ENCODE assay signal across 13 mouse cellular contexts in the genomic region with DNA sequence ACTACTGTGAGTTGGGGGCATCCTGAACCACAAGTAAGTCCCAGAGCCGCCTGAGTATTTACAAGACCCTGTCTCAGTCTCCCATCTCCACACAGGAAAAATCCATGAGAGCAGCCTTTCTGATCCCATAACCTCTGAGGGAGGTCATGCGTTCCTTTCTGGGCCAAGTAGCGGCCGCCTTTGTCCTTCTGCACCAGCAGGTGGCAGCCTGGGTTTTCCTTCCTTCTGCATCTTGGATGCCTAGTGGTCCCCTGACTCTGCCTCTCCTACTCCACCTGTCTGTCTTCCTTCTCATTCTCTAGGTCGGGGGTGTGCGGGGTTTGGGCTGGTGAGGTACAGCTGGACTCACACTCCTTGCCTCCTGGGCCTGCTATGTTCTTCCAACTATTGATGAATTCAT. TPM values are rescaled to one million over a fixed set of nuclear protein-coding genes. Genes with fewer than 3 reads are reported as not detected.
DNase-seq lines count a peak whose midpoint lies in the region; ATAC-seq and TF ChIP-seq lines count a peak whose summit lies in the region.
"Had no signal": no experiment of that assay in that cellular context is flagged by ENCODE, and none has a peak within 500 bp of the region (broad histone marks: within the 10 kb centered on the region; RNA-seq: fewer than 3 reads in every experiment).

No protein-coding gene starts in this region.

- no peaks in the 10 kb centered on the region for H3K79me2 ChIP-seq in CH12.LX (replicated peaks; ENCODE audit: control insufficient read depth, extremely low read depth, insufficient read depth, poor library complexity, severe bottlenecking)

- dilution Hi-C loops in CH12.LX (cut with MboI; ENCODE audit: extremely low pct_ligation_motif_present, extremely low pct_unique_long_range_greater_than_20kb, low sequenced_read_pairs): no loop called here

- H3K36me3 ChIP-seq in CH12.LX (replicated peaks in 1 of 2; ENCODE audit: control insufficient read depth in 1 of 2, insufficient read depth in 1 of 2, low read length in 1 of 2): peaks cover 39 to 78% of the 10 kb centered on the region in 2 experiments

- no peaks in the 10 kb centered on the region for H3K27me3 ChIP-seq in CH12.LX (replicated peaks)
- H3K27me3 ChIP-seq: neural tube, embryonic 12.5 days had no signal

- DNase-seq in kidney, postnatal 14 days: peak; percentile 42
- no peak for DNase-seq in kidney, adult 11 months
- DNase-seq in 3T3-L1 (ENCODE audit: low read depth, low spot score) (peak; percentile 51), CH12.LX (ENCODE audit: extremely low read depth) (peak; percentile 60)
- no peak for DNase-seq in frontal cortex, postnatal 10 days (ENCODE audit: low spot score in 2 of 2)
- no peak for DNase-seq in layer of hippocampus, adult 18-20 months (ENCODE audit: low spot score in 2 of 2)
- DNase-seq: cerebellum, adult 11-12 months; gastrocnemius, postnatal 14 days; right cerebral cortex, postnatal 14 days had no signal

- H3K4me2 ChIP-seq in CH12.LX (ENCODE audit: insufficient read depth, low read depth, poor library complexity, severe bottlenecking): no peak overlapping the region
- H3K4me2 ChIP-seq: neural tube, embryonic 12.5 days had no signal

- H3K27ac ChIP-seq in CH12.LX (ENCODE audit: insufficient read depth, low read depth): no peak overlapping the region
- no peak overlapping the region for H3K27ac ChIP-seq in embryonic fibroblast, embryonic 13.5 days (ENCODE audit: insufficient read depth, low read length)
- H3K27ac ChIP-seq: neural tube, embryonic 12.5 days had no signal

- H3K4me1 ChIP-seq in CH12.LX (ENCODE audit: control insufficient read depth in 1 of 2, insufficient read depth in 2 of 2): peaks cover 4 to 36% of the 10 kb centered on the region in 2 experiments
- 0 out of 2 replicates have a peak, but pooled peaks cover 2% of the 10 kb centered on the region for H3K4me1 ChIP-seq in embryonic fibroblast, embryonic 13.5 days (ENCODE audit: control insufficient read depth, insufficient read depth, low read length)
- H3K4me1 ChIP-seq: neural tube, embryonic 12.5 days had no signal

- no peak overlapping the region for H3K9ac ChIP-seq in CH12.LX (ENCODE audit: insufficient read depth, low read depth)
- H3K9ac ChIP-seq: neural tube, embryonic 12.5 days had no signal

- peak; percentile 46 to 91 for TF ChIP-seq CTCF in CH12.LX (conservative IDR thresholded peaks at IDR 0.05 in 1 of 2, IDR thresholded peaks at IDR 0.05 in 1 of 2; ENCODE audit: low read depth in 2 of 2, low read length in 2 of 2)
- TF ChIP-seq CTCF in embryonic fibroblast, embryonic 13.5 days (IDR thresholded peaks at IDR 0.05; ENCODE audit: borderline replicate concordance, insufficient read depth, low read length): peak; percentile 49

- H3K9me3 ChIP-seq in CH12.LX (replicated peaks; ENCODE audit: low read length): no peaks in the 10 kb centered on the region
- H3K9me3 ChIP-seq: neural tube, embryonic 12.5 days had no signal

- TF ChIP-seq EP300 in CH12.LX (IDR thresholded peaks at IDR 0.05; ENCODE audit: low read length): no peak

- no peak for ATAC-seq in activated CD4-positive, CD25-positive, alpha-beta regulatory T cell, adult 4 months

- H3K4me3 ChIP-seq in CH12.LX (replicated peaks in 1 of 3; ENCODE audit: low read depth in 2 of 3, low read length in 2 of 3, poor library complexity in 1 of 3): no peak overlapping the region
- no peak overlapping the region for H3K4me3 ChIP-seq in embryonic fibroblast, embryonic 13.5 days (ENCODE audit: insufficient read depth, low read length)
- H3K4me3 ChIP-seq: erythroblast, embryonic 14.5 days; neural tube, embryonic 12.5 days had no signal

- peak; percentile 81 for TF ChIP-seq RAD21 in CH12.LX (IDR thresholded peaks at IDR 0.05; ENCODE audit: low read depth, low read length)

- no peak for TF ChIP-seq POLR2A in CH12.LX (IDR thresholded peaks at IDR 0.05; ENCODE audit: low read depth, low read length)
- no peak for TF ChIP-seq POLR2A in embryonic fibroblast, embryonic 13.5 days (IDR thresholded peaks at IDR 0.05; ENCODE audit: low read depth, low read length)

- in situ Hi-C loops in CH12.LX (cut with MboI; ENCODE audit: low pct_ligation_motif_present, low pct_unique_long_range_greater_than_20kb, low sequenced_read_pairs): loop anchor here (10.0 kb wide), 1 partner anchor 362 kb away; no protein-coding TSS in a partner anchor

TF ChIP-seq in CH12.LX, 34 proteins besides CTCF, POLR2A, EP300 and RAD21:
- TF ChIP-seq SMC3 (IDR thresholded peaks at IDR 0.05; ENCODE audit: low read depth, low read length): peak; percentile 80
- peak; percentile 35 for TF ChIP-seq ZC3H11A (IDR thresholded peaks at IDR 0.05; ENCODE audit: low read depth, low read length)
- TF ChIP-seq TCF12 (IDR thresholded peaks at IDR 0.05; ENCODE audit: low read depth, low read length): no peak
- TF ChIP-seq MXI1 (IDR thresholded peaks at IDR 0.05; ENCODE audit: low read depth, low read length): no peak

RNA-seq across cellular contexts. Expression of a gene that starts 19.3 kb away (rescaled TPM):
- total RNA-seq in CH12.LX (2012; rRNA removed): 46.7 and 58.6 TPM in 2 replicates
- total RNA-seq in CH12.LX (2014; rRNA removed): 74.8 and 76.2 TPM in 2 replicates
- polyA plus RNA-seq in CH12.LX (2012; ENCODE audit: insufficient read length, low read depth): 82.0 and 84.0 TPM in 2 replicates
- 15.0 and 19.3 TPM in 2 replicates for polyA plus RNA-seq in embryonic fibroblast, embryonic 13.5 days (2011; ENCODE audit: insufficient read length, low read depth, missing spikeins)
- polyA plus RNA-seq in activated CD4-positive, CD25-positive, alpha-beta regulatory T cell, adult 4 months (2017; shearing (Covaris generic)): 10 to 100 TPM; 28.1 to 36.2 TPM
- under 1 TPM; 0.64 to 0.89 TPM for total RNA-seq in layer of hippocampus, adult 18-20 months (2021)

Comparison
In these comparisons a context has a peak if more than half of its experiments do, and no peak if none do; other contexts are left out.
1. DNase-seq: peak in kidney, postnatal 14 days (single experiment), 3T3-L1 (single experiment) and CH12.LX (single experiment); none in kidney, adult 11 months (single experiment), frontal cortex, postnatal 10 days (0 of 2) and layer of hippocampus, adult 18-20 months (0 of 2).